Mouse (Mus musculus) neural tube, embryonic 11.5 days (tissue): ENCODE measurements around the gene Smpd4. TPM values are rescaled to one million over a fixed set of nuclear protein-coding genes. Genes with fewer than 3 reads are reported as not detected.

Experiments
- ATAC-seq: fragments of 200-750 bp; cut with Nextera tagmentation; 2 replicates; pipeline ENCODE4 v1.8.0; 2017; ENCODE audit warnings: moderate number of reproducible peaks, mild to moderate bottlenecking, moderate TSS enrichment, moderate library complexity; ENCODE audit not compliant: insufficient read depth, low FRiP score, low TSS enrichment
- DNase-seq: peaks from one replicate; pipeline ENCODE4 v3.0.0-alpha.2; 2015; ENCODE audit warnings: low spot score
- H3K27ac ChIP-seq: fragments of 300-500 bp; sonication (generic); 2 replicates; pipeline ENCODE4 v1.5.1; 2014; ENCODE audit warnings: low read depth, mild to moderate bottlenecking, low read length
- H3K27me3 ChIP-seq: fragments of 300-500 bp; sonication (generic); 2 replicates; pipeline ENCODE4 v1.6.1; 2014; ENCODE audit warnings: mild to moderate bottlenecking, low read length, mixed read lengths; ENCODE audit not compliant: control insufficient read depth, insufficient read depth
- H3K36me3 ChIP-seq: fragments of 300-500 bp; sonication (generic); 2 replicates; pipeline ENCODE4 v1.6.1; 2014; ENCODE audit warnings: mild to moderate bottlenecking, low read length, moderate library complexity, mixed read lengths; ENCODE audit not compliant: control insufficient read depth, insufficient read depth
- H3K4me1 ChIP-seq: fragments of 300-500 bp; sonication (generic); 2 replicates; pipeline ENCODE4 v1.6.1; 2014; ENCODE audit warnings: low read length, mixed read lengths; ENCODE audit not compliant: control insufficient read depth, insufficient read depth
- H3K4me2 ChIP-seq: fragments of 300-500 bp; sonication (generic); 2 replicates; pipeline ENCODE4 v1.6.1; 2014; ENCODE audit warnings: low read depth, mild to moderate bottlenecking, moderate library complexity
- H3K4me3 ChIP-seq: fragments of 300-500 bp; sonication (generic); 2 replicates; pipeline ENCODE4 v1.5.1; 2014; ENCODE audit warnings: low read depth, low read length
- H3K9ac ChIP-seq: fragments of 300-500 bp; sonication (generic); 2 replicates; pipeline ENCODE4 v1.6.1; 2014; ENCODE audit warnings: mild to moderate bottlenecking, low read length
- H3K9me3 ChIP-seq: fragments of 300-500 bp; sonication (generic); 2 replicates; pipeline ENCODE4 v1.6.1; 2016; ENCODE audit warnings: low read length; ENCODE audit not compliant: control insufficient read depth
- WGBS: fragments of 180-500 bp; shearing (Covaris S2); extraction: QIAGEN DNeasy Blood & Tissue Kit; methylation state at CpG from one replicate; pipeline ENCODE4 v1.1.7; 2014; 5-methylcytosine and 5-hydroxymethylcytosine counted together
- polyA plus RNA-seq: library from polyadenylated mRNA; unstranded; fragments of >200 nt; fragmentation: Nextera tagmentation; extraction: Ambion mirVana; gene quantifications from 2 replicates; pipeline ENCODE4 v1.2.1, GENCODE M21; 2014

Smpd4 gene
- polyA plus RNA-seq, 1 experiment from 2014 or later: 45.3 TPM

DNA sequence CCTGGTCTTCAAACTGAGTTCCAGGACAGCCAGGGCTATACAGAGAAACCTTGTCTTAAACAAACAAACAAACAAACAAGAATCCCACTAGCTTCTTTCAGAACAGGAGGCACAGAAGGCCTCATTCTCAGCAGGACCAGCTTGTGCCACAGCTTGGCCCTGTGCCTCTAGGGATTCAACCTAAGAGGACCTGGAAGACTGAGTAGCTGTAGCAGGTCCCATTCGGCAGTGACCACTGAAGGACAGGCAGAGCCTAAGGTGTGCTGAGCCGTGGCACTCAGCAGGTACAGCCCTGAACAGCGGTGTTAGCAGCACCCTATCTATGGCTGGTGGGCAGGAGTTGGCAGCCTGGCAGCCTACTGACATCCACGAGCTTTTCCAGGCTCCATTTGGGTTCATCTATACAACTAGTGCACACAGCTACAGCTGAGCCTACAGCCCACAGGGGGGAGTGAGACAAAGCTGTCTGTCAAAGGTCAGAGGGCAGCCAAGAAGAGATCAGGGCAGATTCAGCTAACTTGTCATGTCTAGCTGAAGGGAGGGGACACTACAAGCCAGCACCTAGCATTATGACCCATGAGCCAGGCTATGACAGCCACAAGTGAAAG lies 35.1 kb downstream of the Smpd4 start:
- Histone ChIP-seq H3K4me1 (no peaks in the 10 kb centered on the region), H3K4me3 (no peak overlapping the region), H3K9me3 (no peaks in the 10 kb centered on the region), H3K9ac (no peak overlapping the region), H3K36me3 (peaks cover 24% of the 10 kb centered on the region), H3K27me3 (no peaks in the 10 kb centered on the region), H3K4me2 (no peak overlapping the region), H3K27ac (no peak overlapping the region)
- ATAC-seq (no peak), DNase-seq (no peak)
- 89% methylated on average over 4 of the region's 4 CpGs for WGBS

- H3K4me3 ChIP-seq: no peak overlapping the region
- H3K4me2 ChIP-seq: no peak overlapping the region
- no peak overlapping the region for H3K9ac ChIP-seq
- H3K9me3 ChIP-seq: no peaks in the 10 kb centered on the region
- no peak for ATAC-seq
- WGBS: 92% methylated on average over 5 of the region's 5 CpGs
- no peaks in the 10 kb centered on the region for H3K27me3 ChIP-seq
- H3K4me1 ChIP-seq: no peaks in the 10 kb centered on the region
- DNase-seq: no peak
- H3K36me3 ChIP-seq: peaks cover 25% of the 10 kb centered on the region
- no peak overlapping the region for H3K27ac ChIP-seq
Measured at GRCm38 (mm10) chr16:17656212-17656871, 37.2 kb downstream of the Smpd4 start.

- no peak overlapping the region for H3K4me3 ChIP-seq
- H3K27ac ChIP-seq: no peak overlapping the region
- no peaks in the 10 kb centered on the region for H3K27me3 ChIP-seq
- H3K4me2 ChIP-seq: no peak overlapping the region
- ATAC-seq (no peak), DNase-seq (no peak)
- no peaks in the 10 kb centered on the region for H3K9me3 ChIP-seq
- H3K4me1 ChIP-seq: no peaks in the 10 kb centered on the region
- no peak overlapping the region for H3K9ac ChIP-seq
- peaks cover 9% of the 10 kb centered on the region for H3K36me3 ChIP-seq
Measured at GRCm38 (mm10) chr16:17665568-17665967, 46.4 kb downstream of the Smpd4 start.

- DNase-seq: no peak
- no peak overlapping the region for H3K9ac ChIP-seq
Measured at GRCm38 (mm10) chr16:17669886-17670285, 50.7 kb downstream of the Smpd4 start.

More at GRCm38 (mm10) chr16:17669886-17670285, 50.7 kb downstream of the Smpd4 start:
- H3K4me1 ChIP-seq: no peaks in the 10 kb centered on the region
- peaks cover 11% of the 10 kb centered on the region for H3K36me3 ChIP-seq
- H3K4me3 ChIP-seq: no peak overlapping the region
- H3K27me3 ChIP-seq: no peaks in the 10 kb centered on the region
- no peak overlapping the region for H3K4me2 ChIP-seq
- no peak overlapping the region for H3K27ac ChIP-seq
- no peak for ATAC-seq
- H3K9me3 ChIP-seq: no peaks in the 10 kb centered on the region

Other genes starting within 250 kb of the Smpd4 start
- 7.3 and 7.7 TPM in 2 replicates for gene Snap29, start 213.4 kb upstream of the Smpd4 start, polyA plus RNA-seq
- gene Pi4ka, start 213.0 kb upstream of the Smpd4 start, polyA plus RNA-seq: 42.8 and 51.2 TPM in 2 replicates
- gene Crkl, start 167.4 kb upstream of the Smpd4 start, polyA plus RNA-seq: 86.5 and 93.8 TPM in 2 replicates
- 0.77 and 0.88 TPM in 2 replicates for gene Aifm3, start 129.7 kb upstream of the Smpd4 start, polyA plus RNA-seq
- gene Lztr1, start 110.7 kb upstream of the Smpd4 start, polyA plus RNA-seq: 87.4 and 92.7 TPM in 2 replicates
- 39.6 and 51.4 TPM in 2 replicates for gene Thap7, start 88.2 kb upstream of the Smpd4 start, polyA plus RNA-seq
- gene Lrrc74b, start 58.1 kb upstream of the Smpd4 start, polyA plus RNA-seq: 0.20 and 0.42 TPM in 2 replicates
- 0.23 and 0.41 TPM in 2 replicates for gene P2rx6, start 57.5 kb upstream of the Smpd4 start, polyA plus RNA-seq
- gene Slc7a4, start 36.1 kb upstream of the Smpd4 start, polyA plus RNA-seq: 1.7 and 2.9 TPM in 2 replicates
- gene Ccdc74a, start 27.1 kb downstream of the Smpd4 start, polyA plus RNA-seq: 3.5 and 4.7 TPM in 2 replicates
- gene Med15, start 113.5 kb downstream of the Smpd4 start, polyA plus RNA-seq: 40.2 and 40.4 TPM in 2 replicates
- gene Klhl22, start 140.3 kb downstream of the Smpd4 start, polyA plus RNA-seq: 62.1 and 62.4 TPM in 2 replicates
- gene Scarf2, start 177.9 kb downstream of the Smpd4 start, polyA plus RNA-seq: 9.5 and 13.1 TPM in 2 replicates
- gene B830017H08Rik, start 213.8 kb downstream of the Smpd4 start, polyA plus RNA-seq: 0.19 and 0.36 TPM in 2 replicates
- 3.2 and 3.4 TPM in 2 replicates for gene Car15, start 219.0 kb downstream of the Smpd4 start, polyA plus RNA-seq